Mouse (Mus musculus): ENCODE results near the gene Gm17018. TPM values are rescaled to one million over a fixed set of nuclear protein-coding genes. Genes with fewer than 3 reads are reported as not detected.

Gene Gm17018
- polyA plus RNA-seq, 1 experiment from 2014 or later = 29.3 TPM

- Histone ChIP-seq H3K4me2 (no peak overlapping the region), H3K4me1 (replicated peaks) (peaks cover 45% of the 10 kb centered on the region), H3K9ac (no peak overlapping the region), H3K27me3 (no peaks in the 10 kb centered on the region), H3K4me3 (no peak overlapping the region), H3K9me3 (replicated peaks) (no peaks in the 10 kb centered on the region), H3K36me3 (peaks cover 19% of the 10 kb centered on the region; the same call in 1 of the 2 replicates), H3K27ac (no peak overlapping the region)
- 74% methylated on average over 12 of the region's 12 CpGs for WGBS
- peak; percentile 19; the same call in 1 of the 2 replicates for ATAC-seq (replicated peaks; ENCODE audit: insufficient number of reproducible peaks, insufficient read depth, low FRiP score, low read depth)
Observed at GRCm38 (mm10) chr19:45578976-45579375, 18.6 kb downstream of the Gm17018 start.

DNA sequence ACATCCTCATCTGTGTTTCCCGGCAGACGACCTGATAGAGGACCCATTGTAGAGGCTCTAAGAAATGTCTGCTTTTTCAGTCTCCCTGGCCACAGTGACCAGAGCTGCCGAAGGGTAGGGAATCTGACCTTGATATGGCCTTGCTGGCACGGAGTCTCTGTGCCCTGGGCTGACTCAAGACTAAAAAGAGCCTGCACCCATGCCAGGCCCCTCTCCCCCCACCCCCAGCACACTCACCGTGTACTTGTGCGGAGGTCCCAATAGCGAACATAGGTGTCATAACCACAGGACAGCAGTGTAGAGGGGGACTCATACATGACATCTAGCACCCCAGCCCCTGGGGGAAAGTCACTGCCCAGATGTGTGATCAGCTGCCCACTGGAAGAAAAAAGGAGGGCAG, 19.0 kb downstream of the Gm17018 start:
- H3K9ac ChIP-seq = no peak overlapping the region
- no peak overlapping the region for H3K4me3 ChIP-seq
- H3K4me2 ChIP-seq = no peak overlapping the region
- WGBS = 59% methylated on average over 7 of the region's 7 CpGs
- H3K36me3 ChIP-seq = peaks cover 19% of the 10 kb centered on the region; the same call in 1 of the 2 replicates
- peaks cover 41% of the 10 kb centered on the region for H3K4me1 ChIP-seq (replicated peaks)
- H3K27ac ChIP-seq = 0 out of 2 replicates have a peak overlapping the region, but pooled peaks have one; percentile 14
- ATAC-seq (replicated peaks; ENCODE audit: insufficient number of reproducible peaks, insufficient read depth, low FRiP score, low read depth) = no peak
- H3K27me3 ChIP-seq = no peaks in the 10 kb centered on the region
- no peaks in the 10 kb centered on the region for H3K9me3 ChIP-seq (replicated peaks)

DNA sequence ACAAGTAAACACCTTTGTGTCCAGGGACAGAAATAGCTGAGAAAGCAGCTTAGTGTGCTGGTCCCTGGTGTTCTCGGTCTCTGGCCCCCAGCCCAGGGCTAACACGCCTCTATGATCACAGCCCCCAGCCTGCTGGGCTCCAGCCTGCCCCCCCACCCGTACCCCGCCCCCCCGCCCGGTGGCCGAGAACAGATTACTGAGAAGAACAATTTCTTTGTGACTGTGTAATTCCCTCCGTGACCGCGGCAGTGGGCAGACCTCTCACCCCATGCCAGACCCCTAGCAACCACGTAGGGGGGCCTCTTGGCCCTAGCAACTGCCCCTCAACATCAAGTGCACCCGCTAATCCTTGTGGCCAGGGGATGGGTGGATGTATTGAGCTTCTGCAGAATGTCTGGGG, 19.8 kb downstream of the Gm17018 start:
- Histone ChIP-seq H3K4me1 (replicated peaks) (peaks cover 33% of the 10 kb centered on the region), H3K4me3 (no peak overlapping the region), H3K4me2 (no peak overlapping the region), H3K9ac (no peak overlapping the region), H3K9me3 (replicated peaks) (no peaks in the 10 kb centered on the region), H3K36me3 (peaks cover 19% of the 10 kb centered on the region; the same call in 1 of the 2 replicates), H3K27ac (no peak overlapping the region), H3K27me3 (no peaks in the 10 kb centered on the region)
- no peak for ATAC-seq (replicated peaks; ENCODE audit: insufficient number of reproducible peaks, insufficient read depth, low FRiP score, low read depth)
- 68% methylated on average over 12 of the region's 12 CpGs for WGBS

GRCm38 (mm10) chr19:45581257-45581656, 20.8 kb downstream of the Gm17018 start:
- H3K9me3 ChIP-seq (replicated peaks) = no peaks in the 10 kb centered on the region
- peaks cover 19% of the 10 kb centered on the region; the same call in 1 of the 2 replicates for H3K36me3 ChIP-seq
- no peak overlapping the region for H3K27ac ChIP-seq
- ATAC-seq (replicated peaks; ENCODE audit: insufficient number of reproducible peaks, insufficient read depth, low FRiP score, low read depth) = no peak
- H3K9ac ChIP-seq = no peak overlapping the region
- H3K4me3 ChIP-seq = no peak overlapping the region
- 60% methylated on average over 3 of the region's 3 CpGs for whole genome bisulfite sequencing
- H3K27me3 ChIP-seq = no peaks in the 10 kb centered on the region
- peaks cover 23% of the 10 kb centered on the region for H3K4me1 ChIP-seq (replicated peaks)
- H3K4me2 ChIP-seq = no peak overlapping the region

- no peak overlapping the region for H3K4me3 ChIP-seq
- 41% methylated on average over 8 of the region's 8 CpGs for WGBS
- no peak overlapping the region for H3K27ac ChIP-seq
Observed at GRCm38 (mm10) chr19:45582161-45582560, 21.7 kb downstream of the Gm17018 start.

GRCm38 (mm10) chr19:45583136-45583535, 22.7 kb downstream of the Gm17018 start:
- Histone ChIP-seq H3K36me3 (peaks cover 10% of the 10 kb centered on the region; the same call in 1 of the 2 replicates), H3K27me3 (no peaks in the 10 kb centered on the region), H3K9ac (no peak overlapping the region), H3K4me3 (no peak overlapping the region), H3K9me3 (replicated peaks) (no peaks in the 10 kb centered on the region), H3K4me1 (replicated peaks) (peaks cover 24% of the 10 kb centered on the region), H3K4me2 (no peak overlapping the region), H3K27ac (no peak overlapping the region)
- no peak for ATAC-seq (replicated peaks; ENCODE audit: insufficient number of reproducible peaks, insufficient read depth, low FRiP score, low read depth)
- 86% methylated on average over 6 of the region's 6 CpGs for WGBS

More at GRCm38 (mm10) chr19:45582161-45582560, 21.7 kb downstream of the Gm17018 start:
- Histone ChIP-seq H3K27me3 (no peaks in the 10 kb centered on the region), H3K4me2 (no peak overlapping the region), H3K9ac (no peak overlapping the region), H3K9me3 (replicated peaks) (no peaks in the 10 kb centered on the region), H3K4me1 (replicated peaks) (peaks cover 24% of the 10 kb centered on the region), H3K36me3 (peaks cover 15% of the 10 kb centered on the region; the same call in 1 of the 2 replicates)
- no peak for ATAC-seq (replicated peaks; ENCODE audit: insufficient number of reproducible peaks, insufficient read depth, low FRiP score, low read depth)

GRCm38 (mm10) chr19:45584856-45585620, 24.6 kb downstream of the Gm17018 start:
- peaks cover 7% of the 10 kb centered on the region; the same call in 1 of the 2 replicates for H3K36me3 ChIP-seq
- H3K4me1 ChIP-seq (replicated peaks) = peaks cover 13% of the 10 kb centered on the region
- ATAC-seq (replicated peaks; ENCODE audit: insufficient number of reproducible peaks, insufficient read depth, low FRiP score, low read depth) = no peak
- no peaks in the 10 kb centered on the region for H3K9me3 ChIP-seq (replicated peaks)
- H3K4me2 ChIP-seq = no peak overlapping the region
- H3K9ac ChIP-seq = no peak overlapping the region
- 64% methylated on average over 9 of the region's 9 CpGs for WGBS
- no peak overlapping the region for H3K27ac ChIP-seq
- H3K4me3 ChIP-seq = no peak overlapping the region
- no peaks in the 10 kb centered on the region for H3K27me3 ChIP-seq

GRCm38 (mm10) chr19:45586850-45587249, 26.4 kb downstream of the Gm17018 start:
- H3K27ac ChIP-seq = no peak overlapping the region
- ATAC-seq (replicated peaks; ENCODE audit: insufficient number of reproducible peaks, insufficient read depth, low FRiP score, low read depth) = no peak
- no peaks in the 10 kb centered on the region for H3K27me3 ChIP-seq
- peaks cover 3% of the 10 kb centered on the region for H3K36me3 ChIP-seq
- no peak overlapping the region for H3K4me3 ChIP-seq
- WGBS = 51% methylated on average over 3 of the region's 3 CpGs
- H3K4me1 ChIP-seq (replicated peaks) = peaks cover 13% of the 10 kb centered on the region
- no peak overlapping the region for H3K9ac ChIP-seq
- no peaks in the 10 kb centered on the region for H3K9me3 ChIP-seq (replicated peaks)
- no peak overlapping the region for H3K4me2 ChIP-seq

GRCm38 (mm10) chr19:45587509-45588292, 27.3 kb downstream of the Gm17018 start:
- 63% methylated on average over 6 of the region's 6 CpGs for WGBS

GRCm38 (mm10) chr19:45589761-45590160, 29.3 kb downstream of the Gm17018 start:
- H3K4me1 ChIP-seq (replicated peaks) = peaks cover 18% of the 10 kb centered on the region
- no peak for ATAC-seq (replicated peaks; ENCODE audit: insufficient number of reproducible peaks, insufficient read depth, low FRiP score, low read depth)
- peaks cover 3% of the 10 kb centered on the region for H3K36me3 ChIP-seq
- 93% methylated on average over 6 of the region's 6 CpGs for WGBS
- no peaks in the 10 kb centered on the region for H3K9me3 ChIP-seq (replicated peaks)
- no peaks in the 10 kb centered on the region for H3K27me3 ChIP-seq
- H3K4me3 ChIP-seq = no peak overlapping the region
- H3K9ac ChIP-seq = no peak overlapping the region
- H3K4me2 ChIP-seq = no peak overlapping the region
- H3K27ac ChIP-seq = no peak overlapping the region

More at GRCm38 (mm10) chr19:45587509-45588292, 27.3 kb downstream of the Gm17018 start:
- peaks cover 16% of the 10 kb centered on the region for H3K4me1 ChIP-seq (replicated peaks)
- H3K4me2 ChIP-seq = no peak overlapping the region
- no peak overlapping the region for H3K27ac ChIP-seq
- no peaks in the 10 kb centered on the region for H3K9me3 ChIP-seq (replicated peaks)
- no peaks in the 10 kb centered on the region for H3K27me3 ChIP-seq
- no peak overlapping the region for H3K9ac ChIP-seq
- H3K36me3 ChIP-seq = peaks cover 3% of the 10 kb centered on the region
- no peak for ATAC-seq (replicated peaks; ENCODE audit: insufficient number of reproducible peaks, insufficient read depth, low FRiP score, low read depth)
- no peak overlapping the region for H3K4me3 ChIP-seq

GRCm38 (mm10) chr19:45591704-45592103, 31.3 kb downstream of the Gm17018 start:
- 51% methylated on average over 7 of the region's 7 CpGs for WGBS
- H3K9me3 ChIP-seq (replicated peaks) = no peaks in the 10 kb centered on the region
- ATAC-seq (replicated peaks; ENCODE audit: insufficient number of reproducible peaks, insufficient read depth, low FRiP score, low read depth) = no peak
- H3K4me3 ChIP-seq = no peak overlapping the region
- H3K27ac ChIP-seq = peak overlapping the region; percentile 64
- H3K4me2 ChIP-seq = no peak overlapping the region
- H3K27me3 ChIP-seq = no peaks in the 10 kb centered on the region
- H3K9ac ChIP-seq = no peak overlapping the region; the same call in 1 of the 2 replicates
- H3K36me3 ChIP-seq = peaks cover 3% of the 10 kb centered on the region
- H3K4me1 ChIP-seq (replicated peaks) = peaks cover 14% of the 10 kb centered on the region

Data from heart, embryonic 15.5 days (tissue).